Mouse (Mus musculus) spleen, adult 2 months (tissue): ENCODE data around the gene Steap3. TPM values are rescaled to one million over a fixed set of nuclear protein-coding genes. Genes with fewer than 3 reads are reported as not detected.

ENCODE experiments used
- DNase-seq, 2 experiments: peaks; one replicate each; pipeline versions ENCODE4 v3.0.0 to v3.0.0-alpha.2; 2012 to 2021; ENCODE audit warnings: low spot score in 2 of 2, low read depth in 1 of 2
- H3K27ac ChIP-seq: fragments of 200-500 bp; 2 replicates; pipeline ENCODE4 v1.5.1; 2012; ENCODE audit warnings: low read length, inconsistent platforms; ENCODE audit not compliant: insufficient read depth
- H3K27me3 ChIP-seq: fragments of 200-500 bp; 2 replicates; pipeline ENCODE4 v1.6.1; 2012; ENCODE audit warnings: mild to moderate bottlenecking, moderate library complexity, low read length, inconsistent platforms; ENCODE audit not compliant: control insufficient read depth, insufficient read depth
- H3K36me3 ChIP-seq: fragments of 200-500 bp; 2 replicates; pipeline ENCODE4 v1.6.1; 2012; ENCODE audit warnings: mild to moderate bottlenecking, low read length, inconsistent platforms; ENCODE audit not compliant: control insufficient read depth, insufficient read depth
- H3K4me1 ChIP-seq: fragments of 200-500 bp; 2 replicates; pipeline ENCODE4 v1.6.1; 2011; ENCODE audit warnings: inconsistent platforms; ENCODE audit not compliant: control insufficient read depth, insufficient read depth, insufficient read length
- H3K4me3 ChIP-seq: fragments of 200-500 bp; 2 replicates; pipeline ENCODE4 v1.5.1; 2011; ENCODE audit warnings: mild to moderate bottlenecking, inconsistent platforms; ENCODE audit not compliant: insufficient read depth, insufficient read length; ENCODE audit errors: extremely low read depth
- CTCF ChIP-seq: fragments of 200-500 bp; IDR thresholded peaks from 2 replicates; pipeline ENCODE4 v1.5.1; 2011; ENCODE audit warnings: mild to moderate bottlenecking, inconsistent platforms; ENCODE audit not compliant: insufficient read depth, insufficient read length, insufficient replicate concordance; ENCODE audit errors: extremely low read depth
- POLR2A ChIP-seq: fragments of 200-500 bp; IDR thresholded peaks from 2 replicates; pipeline ENCODE4 v1.6.1; 2011; ENCODE audit warnings: low read depth, low read length, inconsistent platforms
- WGBS: fragments of 180-500 bp; shearing (Covaris S2); methylation state at CpG from one replicate; pipeline ENCODE4 v1.1.7; 2018; 5-methylcytosine and 5-hydroxymethylcytosine counted together
- polyA plus RNA-seq: library from polyadenylated mRNA; depleted of rRNA; stranded (reverse); fragments of >200 nt; gene quantifications from 2 replicates; pipeline ENCODE4 v1.2.3, GENCODE M21; 2012

Gene Steap3
- polyA plus RNA-seq, 1 experiment, result 16.2 TPM

- WGBS, result under 1% methylated on average over 38 of the region's 40 CpGs
- Histone ChIP-seq H3K27me3 (no peaks in the 10 kb centered on the region), H3K4me3 (peak overlapping the region; percentile 79), H3K27ac (peak overlapping the region; percentile 48; the same call in 1 of the 2 replicates), H3K36me3 (no peaks in the 10 kb centered on the region), H3K4me1 (peaks cover 3% of the 10 kb centered on the region; the same call in 1 of the 2 replicates)
- no peak for TF ChIP-seq POLR2A
- TF ChIP-seq CTCF, result no peak
- DNase-seq, result peak; percentile 48 to 78
These were observed 7.4 kb downstream of the Steap3 start for GRCm38 (mm10) chr1:120264861-120265686.

- Histone ChIP-seq H3K27me3 (no peaks in the 10 kb centered on the region), H3K4me1 (peaks cover 5% of the 10 kb centered on the region; the same call in 1 of the 2 replicates), H3K27ac (no peak overlapping the region), H3K4me3 (no peak overlapping the region), H3K36me3 (no peaks in the 10 kb centered on the region)
- TF ChIP-seq CTCF (no peak), POLR2A (no peak)
- WGBS, result 82% methylated on average over 4 of the region's 4 CpGs
- DNase-seq, result no peak
These were observed 9.3 kb downstream of the Steap3 start for GRCm38 (mm10) chr1:120263226-120263625.

GRCm38 (mm10) chr1:120261166-120261565, 11.3 kb downstream of the Steap3 start:
- H3K4me1 ChIP-seq, result peaks cover 6% of the 10 kb centered on the region; the same call in 1 of the 2 replicates

GRCm38 (mm10) chr1:120259249-120259648, 13.3 kb downstream of the Steap3 start:
- Histone ChIP-seq H3K27me3 (no peaks in the 10 kb centered on the region), H3K4me1 (peaks cover 3% of the 10 kb centered on the region; the same call in 1 of the 2 replicates), H3K4me3 (no peak overlapping the region), H3K27ac (no peak overlapping the region), H3K36me3 (no peaks in the 10 kb centered on the region)
- no peak for TF ChIP-seq CTCF
- no peak for TF ChIP-seq POLR2A
- DNase-seq, result no peak
- WGBS, result 81% methylated on average over 7 of the region's 7 CpGs

More at GRCm38 (mm10) chr1:120261166-120261565, 11.3 kb downstream of the Steap3 start:
- Histone ChIP-seq H3K4me3 (no peak overlapping the region), H3K27ac (no peak overlapping the region), H3K36me3 (no peaks in the 10 kb centered on the region), H3K27me3 (no peaks in the 10 kb centered on the region)
- 97% methylated on average over 5 of the region's 5 CpGs for WGBS
- no peak for DNase-seq
- no peak for TF ChIP-seq POLR2A
- no peak for TF ChIP-seq CTCF

GRCm38 (mm10) chr1:120258744-120259143, 13.8 kb downstream of the Steap3 start:
- Histone ChIP-seq H3K36me3 (no peaks in the 10 kb centered on the region), H3K27ac (no peak overlapping the region), H3K4me1 (peaks cover 3% of the 10 kb centered on the region; the same call in 1 of the 2 replicates), H3K27me3 (no peaks in the 10 kb centered on the region), H3K4me3 (no peak overlapping the region)
- 11% methylated on average over 9 of the region's 9 CpGs for WGBS
- DNase-seq, result no peak
- TF ChIP-seq POLR2A (no peak), CTCF (no peak)

- no peak for TF ChIP-seq CTCF
- no peak for TF ChIP-seq POLR2A
- no peaks in the 10 kb centered on the region for H3K36me3 ChIP-seq
- DNase-seq, result no peak
- H3K27ac ChIP-seq, result no peak overlapping the region
- 80% methylated on average over 8 of the region's 8 CpGs for WGBS
- H3K4me3 ChIP-seq, result no peak overlapping the region
- H3K27me3 ChIP-seq, result no peaks in the 10 kb centered on the region
- peaks cover 3% of the 10 kb centered on the region; the same call in 1 of the 2 replicates for H3K4me1 ChIP-seq
These were observed 14.3 kb downstream of the Steap3 start for GRCm38 (mm10) chr1:120258245-120258644.

- no peak for TF ChIP-seq CTCF
- TF ChIP-seq POLR2A, result no peak
- H3K27me3 ChIP-seq, result no peaks in the 10 kb centered on the region
- no peaks in the 10 kb centered on the region for H3K36me3 ChIP-seq
- WGBS, result 91% methylated on average over 6 of the region's 6 CpGs
- H3K27ac ChIP-seq, result no peak overlapping the region
- H3K4me3 ChIP-seq, result no peak overlapping the region
- H3K4me1 ChIP-seq, result peaks cover 9% of the 10 kb centered on the region; the same call in 1 of the 2 replicates
- no peak for DNase-seq
These were observed 18.8 kb downstream of the Steap3 start for GRCm38 (mm10) chr1:120253751-120254150.
